Mouse (Mus musculus) limb, embryonic 10.5 days (tissue): ENCODE measurements around the gene Tbc1d10b. TPM values are rescaled to one million over a fixed set of nuclear protein-coding genes. Genes with fewer than 3 reads are reported as not detected.

Source experiments
- DNase-seq: peaks from one replicate; pipeline ENCODE4 v3.0.0-alpha.2; 2017; ENCODE audit warnings: low spot score
- H3K27ac ChIP-seq: fragments of 300-500 bp; sonication (generic); 2 replicates; pipeline ENCODE4 v1.5.1; 2016; ENCODE audit warnings: mild to moderate bottlenecking
- H3K27me3 ChIP-seq: fragments of 300-500 bp; sonication (generic); 2 replicates; pipeline ENCODE4 v1.6.1; 2016; ENCODE audit warnings: low read depth, mild to moderate bottlenecking; ENCODE audit not compliant: poor library complexity, severe bottlenecking
- H3K36me3 ChIP-seq: fragments of 300-500 bp; sonication (generic); 2 replicates; pipeline ENCODE4 v1.6.1; 2016; ENCODE audit warnings: mild to moderate bottlenecking, moderate library complexity
- H3K4me1 ChIP-seq: fragments of 300-500 bp; sonication (generic); 2 replicates; pipeline ENCODE4 v1.6.1; 2016
- H3K4me3 ChIP-seq: fragments of 300-500 bp; sonication (generic); 2 replicates; pipeline ENCODE4 v1.5.1; 2016; ENCODE audit warnings: mild to moderate bottlenecking, moderate library complexity
- H3K9me3 ChIP-seq: fragments of 300-500 bp; sonication (generic); replicated peaks from 2 replicates; pipeline ENCODE4 v1.6.1; 2016; ENCODE audit warnings: mild to moderate bottlenecking
- whole genome bisulfite sequencing: fragments of 180-500 bp; shearing (Covaris S2); methylation state at CpG from one replicate; pipeline ENCODE4 v1.1.7; 2016; 5-methylcytosine and 5-hydroxymethylcytosine counted together
- polyA plus RNA-seq: library from polyadenylated mRNA; unstranded; fragments of >200 nt; fragmentation: Nextera tagmentation; extraction: Ambion mirVana; gene quantifications from 2 replicates; pipeline ENCODE4 v1.2.1, GENCODE M21; 2016

The Tbc1d10b gene
- polyA plus RNA-seq, 1 experiment from 2014 or later: 34.8 TPM

GRCm38 (mm10) chr7:127147901-127148300 is 60.4 kb downstream of the Tbc1d10b start:
- no peak for DNase-seq
- no peak overlapping the region for H3K27ac ChIP-seq
- H3K4me1 ChIP-seq: peaks cover 3% of the 10 kb centered on the region; the same call in 1 of the 2 replicates
- H3K4me3 ChIP-seq: no peak overlapping the region
- no peaks in the 10 kb centered on the region for H3K27me3 ChIP-seq
- no peaks in the 10 kb centered on the region for H3K9me3 ChIP-seq
- 64% methylated on average over 3 of the region's 3 CpGs for WGBS
- no peaks in the 10 kb centered on the region for H3K36me3 ChIP-seq

Other genes with a start within 250 kb of the Tbc1d10b start
- 89.4 and 99.5 TPM in 2 replicates for gene Cdipt, start 232.6 kb downstream of the Tbc1d10b start, polyA plus RNA-seq
- 0.81 and 1.0 TPM in 2 replicates for gene Cdiptos, start 232.4 kb downstream of the Tbc1d10b start, polyA plus RNA-seq
- 3.3 and 4.0 TPM in 2 replicates for gene Mvp, start 193.8 kb downstream of the Tbc1d10b start, polyA plus RNA-seq
- 0.90 TPM in 1 of 2 replicates, not detected in the other for gene Pagr1b, start 192.0 kb downstream of the Tbc1d10b start, polyA plus RNA-seq
- gene Pagr1a, start 191.1 kb downstream of the Tbc1d10b start, polyA plus RNA-seq: 88.5 and 95.0 TPM in 2 replicates
- gene Gm42742, start 187.4 kb downstream of the Tbc1d10b start, polyA plus RNA-seq: 30.8 and 44.7 TPM in 2 replicates
- gene Prrt2, start 187.3 kb downstream of the Tbc1d10b start, polyA plus RNA-seq: 2.9 and 4.4 TPM in 2 replicates
- 86.0 and 88.1 TPM in 2 replicates for gene Maz, start 181.4 kb downstream of the Tbc1d10b start, polyA plus RNA-seq
- gene Kif22, start 166.0 kb downstream of the Tbc1d10b start, polyA plus RNA-seq: 215 and 219 TPM in 2 replicates
- gene Zg16, start 121.1 kb downstream of the Tbc1d10b start, polyA plus RNA-seq: not detected in 2 replicates
- 0.36 and 0.86 TPM in 2 replicates for gene AI467606, start 117.1 kb downstream of the Tbc1d10b start, polyA plus RNA-seq
- gene Qprt, start 86.2 kb downstream of the Tbc1d10b start, polyA plus RNA-seq: 1.7 TPM in 2 replicates
- 0.09 and 0.18 TPM in 2 replicates for gene Spn, start 70.6 kb downstream of the Tbc1d10b start, polyA plus RNA-seq
- gene Cd2bp2, start 12.4 kb downstream of the Tbc1d10b start, polyA plus RNA-seq: 85.9 and 94.0 TPM in 2 replicates
- gene Mylpf, start 422 bp upstream of the Tbc1d10b start, polyA plus RNA-seq: 8.8 and 13.1 TPM in 2 replicates
- 74.2 and 74.9 TPM in 2 replicates for gene Zfp553, start 24.6 kb upstream of the Tbc1d10b start, polyA plus RNA-seq
- gene Sept1, start 24.7 kb upstream of the Tbc1d10b start, polyA plus RNA-seq: 27.0 and 29.9 TPM in 2 replicates
- gene Zfp771, start 35.8 kb upstream of the Tbc1d10b start, polyA plus RNA-seq: 70.6 and 73.6 TPM in 2 replicates
- 340 and 453 TPM in 2 replicates for gene Dctpp1, start 52.2 kb upstream of the Tbc1d10b start, polyA plus RNA-seq
- 89.7 and 93.9 TPM in 2 replicates for gene Sephs2, start 65.6 kb upstream of the Tbc1d10b start, polyA plus RNA-seq
- 0.46 and 0.69 TPM in 2 replicates for gene Itgal, start 87.8 kb upstream of the Tbc1d10b start, polyA plus RNA-seq
- 23.1 and 23.8 TPM in 2 replicates for gene Zfp768, start 137.1 kb upstream of the Tbc1d10b start, polyA plus RNA-seq
- gene Zfp747, start 167.6 kb upstream of the Tbc1d10b start, polyA plus RNA-seq: 7.9 and 9.5 TPM in 2 replicates
- 5.2 and 7.2 TPM in 2 replicates for gene 9130019O22Rik, start 178.7 kb upstream of the Tbc1d10b start, polyA plus RNA-seq
- gene E430018J23Rik, start 185.2 kb upstream of the Tbc1d10b start, polyA plus RNA-seq: 5.7 and 7.0 TPM in 2 replicates
- 6.2 and 7.9 TPM in 2 replicates for gene Zfp764, start 198.4 kb upstream of the Tbc1d10b start, polyA plus RNA-seq
- 29.5 and 37.0 TPM in 2 replicates for gene Zfp688, start 213.6 kb upstream of the Tbc1d10b start, polyA plus RNA-seq
- 14.2 and 14.5 TPM in 2 replicates for gene Zfp689, start 240.7 kb upstream of the Tbc1d10b start, polyA plus RNA-seq